Mouse (Mus musculus): ENCODE results near the gene Gatad1.
"Not testable (repeated sequence)": the region's sequence is repeated elsewhere in the genome, so short reads cannot be mapped to it uniquely, and the experiment has no call there.

Gatad1 gene

GRCm38 (mm10) chr5:3657085-3657484 is at the start of gene Gatad1:
Gene Gatad1, minus strand, starts transcription at chr5:3657185.
- in situ Hi-C loops (cut with MboI, MseI) = no loop called here

- in situ Hi-C loops (cut with MboI, MseI) = no loop called here
These were observed 45.2 kb upstream of the Gatad1 start for GRCm38 (mm10) chr5:3702180-3702579.

- in situ Hi-C loops (cut with MboI, MseI) = no loop called here
These were observed 43.0 kb upstream of the Gatad1 start for GRCm38 (mm10) chr5:3700025-3700424.

- in situ Hi-C loops (cut with MboI, MseI) = no loop called here
These were observed 39.0 kb upstream of the Gatad1 start for GRCm38 (mm10) chr5:3696031-3696430.

GRCm38 (mm10) chr5:3695191-3695590 is 38.2 kb upstream of the Gatad1 start:
- in situ Hi-C loops (cut with MboI, MseI) = no loop called here

- in situ Hi-C loops (cut with MboI, MseI) = no loop called here
These were observed 36.0 kb upstream of the Gatad1 start for GRCm38 (mm10) chr5:3692956-3693355.

GRCm38 (mm10) chr5:3691283-3691682 is 34.3 kb upstream of the Gatad1 start:
- in situ Hi-C loops (cut with MboI, MseI) = no loop called here

- in situ Hi-C loops (cut with MboI, MseI) = no loop called here
These were observed 31.3 kb upstream of the Gatad1 start for GRCm38 (mm10) chr5:3688298-3688697.

GRCm38 (mm10) chr5:3669938-3670554 is 13.1 kb upstream of the Gatad1 start:
- in situ Hi-C loops (cut with MboI, MseI) = no loop called here

GRCm38 (mm10) chr5:3666585-3666984 is 9.6 kb upstream of the Gatad1 start:
- in situ Hi-C loops (cut with MboI, MseI) = no loop called here

GRCm38 (mm10) chr5:3665225-3665624 is 8.2 kb upstream of the Gatad1 start:
- in situ Hi-C loops (cut with MboI, MseI) = no loop called here

- in situ Hi-C loops (cut with MboI, MseI) = no loop called here
These were observed 3.2 kb downstream of the Gatad1 start for GRCm38 (mm10) chr5:3653801-3654200.

- in situ Hi-C loops (cut with MboI, MseI) = not testable (repeated sequence)
These were observed 3.9 kb downstream of the Gatad1 start for GRCm38 (mm10) chr5:3652903-3653575.

GRCm38 (mm10) chr5:3651621-3652020 is 5.4 kb downstream of the Gatad1 start:
- in situ Hi-C loops (cut with MboI, MseI) = no loop called here

- in situ Hi-C loops (cut with MboI, MseI) = no loop called here
These were observed 6.1 kb downstream of the Gatad1 start, which contains the start of gene Tmbim7 for GRCm38 (mm10) chr5:3650881-3651280. Gene Tmbim7, plus strand, starts transcription at chr5:3651181.

GRCm38 (mm10) chr5:3648849-3649210 is 8.2 kb downstream of the Gatad1 start:
- in situ Hi-C loops (cut with MboI, MseI) = loop anchor here (10.0 kb wide), 1 partner anchor 156 kb away; the partner anchor contains the start of genes Ankib1 and Krit1

GRCm38 (mm10) chr5:3648206-3648848 is 8.7 kb downstream of the Gatad1 start:
- in situ Hi-C loops (cut with MboI, MseI) = loop anchor here (10.0 kb wide), 1 partner anchor 156 kb away; the partner anchor contains the start of genes Ankib1 and Krit1

GRCm38 (mm10) chr5:3647708-3648121 is 9.3 kb downstream of the Gatad1 start:
- in situ Hi-C loops (cut with MboI, MseI) = loop anchor here (10.0 kb wide), 1 partner anchor 157 kb away; the partner anchor contains the start of genes Ankib1 and Krit1

- in situ Hi-C loops (cut with MboI, MseI) = loop anchor here (10.0 kb wide), 1 partner anchor 158 kb away; the partner anchor contains the start of genes Ankib1 and Krit1
These were observed 9.8 kb downstream of the Gatad1 start for GRCm38 (mm10) chr5:3646991-3647707.

- in situ Hi-C loops (cut with MboI, MseI) = loop anchor here (10.0 kb wide), 1 partner anchor 158 kb away; the partner anchor contains the start of genes Ankib1 and Krit1
These were observed 10.4 kb downstream of the Gatad1 start for GRCm38 (mm10) chr5:3646539-3646938.

GRCm38 (mm10) chr5:3645326-3645725 is 11.7 kb downstream of the Gatad1 start:
- in situ Hi-C loops (cut with MboI, MseI) = loop anchor here (10.0 kb wide), 1 partner anchor 159 kb away; the partner anchor contains the start of genes Ankib1 and Krit1

Data from regulatory T cell (primary cell).